Mouse (Mus musculus) midbrain, postnatal 0 days (tissue): ENCODE measurements around the gene Golga7b. TPM values are rescaled to one million over a fixed set of nuclear protein-coding genes. Genes with fewer than 3 reads are reported as not detected.

ENCODE experiments used
- ATAC-seq: fragments of 200-750 bp; cut with Nextera tagmentation; 2 replicates; pipeline ENCODE4 v1.8.0; 2017; ENCODE audit warnings: moderate number of reproducible peaks, mild to moderate bottlenecking, moderate TSS enrichment, moderate library complexity; ENCODE audit not compliant: low FRiP score
- DNase-seq: peaks from one replicate; pipeline ENCODE4 v3.0.0-alpha.2; 2015; ENCODE audit warnings: low spot score
- H3K27ac ChIP-seq: fragments of 300-500 bp; sonication (generic); 2 replicates; pipeline ENCODE4 v1.5.1; 2014; ENCODE audit warnings: low read depth, mild to moderate bottlenecking, low read length, mixed read lengths
- H3K27me3 ChIP-seq: fragments of 300-500 bp; sonication (generic); 2 replicates; pipeline ENCODE4 v1.6.1; 2014; ENCODE audit warnings: low read length, control low read depth, mixed read lengths; ENCODE audit not compliant: insufficient read depth
- H3K36me3 ChIP-seq: fragments of 300-500 bp; sonication (generic); 2 replicates; pipeline ENCODE4 v1.6.1; 2014; ENCODE audit warnings: low read length, control low read depth, mixed read lengths; ENCODE audit not compliant: insufficient read depth
- H3K4me1 ChIP-seq: fragments of 300-500 bp; sonication (generic); 2 replicates; pipeline ENCODE4 v1.6.1; 2014; ENCODE audit warnings: mild to moderate bottlenecking, control low read depth, antibody characterized with exemption, low read length, mixed read lengths; ENCODE audit not compliant: insufficient read depth
- H3K4me2 ChIP-seq: fragments of 300-500 bp; sonication (generic); 2 replicates; pipeline ENCODE4 v1.6.1; 2014; ENCODE audit warnings: low read depth, mild to moderate bottlenecking, low read length, mixed read lengths; ENCODE audit not compliant: poor library complexity, severe bottlenecking
- H3K4me3 ChIP-seq: fragments of 300-500 bp; sonication (generic); 2 replicates; pipeline ENCODE4 v1.5.1; 2014; ENCODE audit warnings: low read depth, mild to moderate bottlenecking, low read length, moderate library complexity
- H3K9ac ChIP-seq: fragments of 300-500 bp; sonication (generic); replicated peaks from 2 replicates; pipeline ENCODE4 v1.6.1; 2014; ENCODE audit warnings: mild to moderate bottlenecking, low read length, moderate library complexity, mixed read lengths; ENCODE audit not compliant: poor library complexity, severe bottlenecking
- H3K9me3 ChIP-seq: fragments of 300-500 bp; sonication (generic); 2 replicates; pipeline ENCODE4 v1.6.1; 2016; ENCODE audit warnings: low read length, control low read depth
- CTCF ChIP-seq: IDR thresholded peaks from 2 replicates; pipeline ENCODE4 v1.5.1; 2016; ENCODE audit warnings: antibody characterized with exemption, mild to moderate bottlenecking
- WGBS: fragments of 180-500 bp; shearing (Covaris S2); extraction: QIAGEN DNeasy Blood & Tissue Kit; methylation state at CpG from one replicate; pipeline ENCODE4 v1.1.7; 2014; 5-methylcytosine and 5-hydroxymethylcytosine counted together
- polyA plus RNA-seq: library from polyadenylated mRNA; unstranded; fragments of >200 nt; fragmentation: Nextera tagmentation; extraction: Ambion mirVana; gene quantifications from 2 replicates; pipeline ENCODE4 v1.2.1, GENCODE M21; 2015
- total RNA-seq: library from RNA; depleted of rRNA; stranded (reverse); fragments of >200 nt; gene quantifications from 2 replicates; pipeline ENCODE4 v1.2.3, GENCODE M21; 2014

The Golga7b gene
- total and polyA plus RNA-seq, 2 experiments from 2014 or later: 70.3 to 92.8 TPM

DNA sequence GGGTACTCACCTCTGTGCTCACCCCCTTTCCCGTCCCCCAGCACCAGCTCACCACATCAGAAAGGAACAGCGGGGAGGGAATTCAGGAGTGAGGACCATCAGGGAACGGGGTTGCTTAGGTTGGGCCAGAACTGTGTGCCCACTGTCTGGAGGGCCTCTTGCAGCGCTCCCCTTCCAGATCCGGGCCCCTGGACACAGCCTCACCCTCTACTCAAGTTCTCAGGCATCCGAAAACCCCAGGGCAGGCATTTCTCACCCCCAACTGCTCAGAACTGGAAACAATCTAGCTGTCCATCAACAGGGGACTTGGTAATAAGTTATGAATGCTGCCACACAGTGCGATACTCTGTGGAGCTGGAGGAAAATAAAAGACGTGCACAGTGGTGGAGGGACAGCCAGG, 44.7 kb downstream of the Golga7b start:
- ATAC-seq (no peak), DNase-seq (no peak)
- Histone ChIP-seq H3K4me1 (no peaks in the 10 kb centered on the region), H3K4me2 (no peak overlapping the region), H3K36me3 (no peaks in the 10 kb centered on the region), H3K27me3 (no peaks in the 10 kb centered on the region), H3K9me3 (no peaks in the 10 kb centered on the region), H3K9ac (no peak overlapping the region), H3K4me3 (no peak overlapping the region), H3K27ac (no peak overlapping the region)
- 24% methylated on average over 8 of the region's 8 CpGs for WGBS
- TF ChIP-seq CTCF: no peak

DNA sequence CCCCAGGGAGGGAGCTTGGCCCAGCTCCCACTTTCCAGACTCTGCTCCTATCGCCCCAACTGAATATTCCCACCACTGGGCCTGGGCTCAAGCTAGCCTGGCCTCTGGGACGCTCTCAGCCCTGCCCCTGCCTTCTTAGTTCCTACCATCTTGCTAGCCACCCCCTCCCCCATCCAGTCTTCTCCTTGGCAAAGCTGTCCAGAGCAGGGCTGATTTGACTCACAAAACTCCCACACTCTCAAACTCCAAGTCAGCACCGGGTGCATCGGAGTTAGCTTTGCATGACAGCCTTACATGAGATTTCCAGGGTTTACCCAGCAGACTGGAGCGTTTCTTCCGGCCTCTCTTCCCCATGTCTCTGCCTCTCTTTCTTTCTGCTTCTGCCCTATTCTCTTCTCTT, 45.8 kb downstream of the Golga7b start:
- 63% methylated on average over 6 of the region's 6 CpGs for WGBS
- Histone ChIP-seq H3K36me3 (no peaks in the 10 kb centered on the region), H3K9ac (no peak overlapping the region), H3K27me3 (no peaks in the 10 kb centered on the region), H3K9me3 (no peaks in the 10 kb centered on the region), H3K4me2 (no peak overlapping the region), H3K4me3 (no peak overlapping the region), H3K4me1 (no peaks in the 10 kb centered on the region), H3K27ac (no peak overlapping the region)
- DNase-seq (no peak), ATAC-seq (no peak)
- no peak for TF ChIP-seq CTCF

DNA sequence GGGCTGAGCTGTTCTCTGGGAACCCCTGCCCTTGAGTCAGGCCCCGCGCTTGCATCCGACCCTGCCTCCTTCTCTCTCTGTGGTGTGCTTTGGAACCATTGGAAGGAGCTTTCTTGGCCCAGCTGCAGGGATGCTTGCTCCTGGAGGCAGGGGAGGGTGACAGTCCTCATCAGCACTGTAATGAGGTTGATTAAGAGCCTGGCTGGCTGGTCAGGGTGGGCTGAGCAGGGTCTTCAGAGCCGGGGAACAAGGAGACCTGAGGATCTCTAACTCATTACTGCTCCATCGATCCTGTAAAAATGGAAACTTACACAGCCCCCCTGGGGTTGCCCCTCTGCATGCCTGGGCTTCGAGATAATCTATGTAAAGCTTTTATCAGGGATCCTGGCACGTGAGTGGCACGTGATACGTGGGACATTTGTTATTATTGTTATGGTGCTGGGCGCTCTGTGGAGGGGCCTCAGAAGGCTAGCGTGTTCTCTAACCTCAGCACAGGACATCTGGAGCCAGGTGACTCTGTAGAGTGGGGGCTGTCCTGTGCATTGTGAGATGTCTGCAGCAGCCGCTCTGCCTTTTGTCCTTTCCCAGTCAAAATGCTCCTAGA, 55.9 kb downstream of the Golga7b start:
- WGBS: 42% methylated on average over 12 of the region's 12 CpGs
- H3K9ac ChIP-seq: no peak overlapping the region

DNA sequence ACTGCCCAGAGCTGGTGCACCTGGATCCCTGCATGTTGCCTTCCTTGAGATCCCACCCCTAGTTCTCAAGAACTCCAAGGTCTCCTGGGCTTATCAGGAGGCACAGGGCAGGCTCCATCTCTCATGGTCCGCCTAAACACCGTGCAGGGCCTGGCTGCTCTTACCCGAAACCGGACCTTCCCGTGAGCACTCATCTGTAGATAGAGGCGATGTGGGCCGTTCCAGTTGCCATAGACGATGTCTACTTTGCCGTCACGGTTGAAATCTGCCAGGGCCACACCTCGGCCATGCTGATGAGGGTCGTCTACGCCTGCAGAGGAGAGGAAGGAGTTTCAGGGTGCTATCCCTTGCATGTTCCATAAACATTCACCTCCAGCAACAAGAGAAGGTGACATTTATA, 57.1 kb downstream of the Golga7b start:
- Histone ChIP-seq H3K4me2 (no peak overlapping the region), H3K27ac (no peak overlapping the region), H3K4me1 (no peaks in the 10 kb centered on the region), H3K4me3 (no peak overlapping the region), H3K9me3 (no peaks in the 10 kb centered on the region), H3K36me3 (no peaks in the 10 kb centered on the region), H3K27me3 (no peaks in the 10 kb centered on the region), H3K9ac (no peak overlapping the region)
- no peak for TF ChIP-seq CTCF
- WGBS: 86% methylated on average over 13 of the region's 13 CpGs
- no peak for DNase-seq
- ATAC-seq: no peak

More for the DNA sequence above, 55.9 kb downstream of the Golga7b start:
- no peaks in the 10 kb centered on the region for H3K27me3 ChIP-seq
- H3K27ac ChIP-seq: no peak overlapping the region
- DNase-seq (no peak), ATAC-seq (no peak)
- H3K4me1 ChIP-seq: no peaks in the 10 kb centered on the region
- no peak overlapping the region for H3K4me3 ChIP-seq
- TF ChIP-seq CTCF: no peak
- H3K4me2 ChIP-seq: no peak overlapping the region
- no peaks in the 10 kb centered on the region for H3K9me3 ChIP-seq
- no peaks in the 10 kb centered on the region for H3K36me3 ChIP-seq

DNA sequence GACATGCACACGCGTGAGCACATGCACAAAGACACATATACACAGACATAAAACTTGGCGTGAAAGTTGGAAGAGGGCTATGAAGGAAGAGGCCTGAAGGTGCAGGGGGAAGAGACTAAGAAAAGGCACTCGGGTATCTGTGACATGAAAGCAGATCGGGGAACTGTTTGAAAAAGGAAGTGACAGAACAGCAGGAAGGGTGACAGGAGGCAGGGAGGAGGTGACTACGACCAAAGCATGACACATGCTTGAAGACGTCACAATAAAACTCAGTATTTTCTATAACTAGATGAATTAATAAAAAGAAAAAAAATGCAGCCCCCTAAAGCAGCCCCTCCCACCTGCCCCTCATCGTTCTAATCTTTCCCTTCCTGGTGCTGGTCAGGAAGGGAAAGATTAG, 58.4 kb downstream of the Golga7b start:
- Histone ChIP-seq H3K27ac (no peak overlapping the region), H3K4me3 (no peak overlapping the region), H3K27me3 (no peaks in the 10 kb centered on the region), H3K4me1 (no peaks in the 10 kb centered on the region), H3K9me3 (no peaks in the 10 kb centered on the region), H3K9ac (no peak overlapping the region), H3K4me2 (no peak overlapping the region), H3K36me3 (no peaks in the 10 kb centered on the region)
- DNase-seq (no peak), ATAC-seq (no peak)
- no peak for TF ChIP-seq CTCF
- 71% methylated on average over 8 of the region's 8 CpGs for WGBS

DNA sequence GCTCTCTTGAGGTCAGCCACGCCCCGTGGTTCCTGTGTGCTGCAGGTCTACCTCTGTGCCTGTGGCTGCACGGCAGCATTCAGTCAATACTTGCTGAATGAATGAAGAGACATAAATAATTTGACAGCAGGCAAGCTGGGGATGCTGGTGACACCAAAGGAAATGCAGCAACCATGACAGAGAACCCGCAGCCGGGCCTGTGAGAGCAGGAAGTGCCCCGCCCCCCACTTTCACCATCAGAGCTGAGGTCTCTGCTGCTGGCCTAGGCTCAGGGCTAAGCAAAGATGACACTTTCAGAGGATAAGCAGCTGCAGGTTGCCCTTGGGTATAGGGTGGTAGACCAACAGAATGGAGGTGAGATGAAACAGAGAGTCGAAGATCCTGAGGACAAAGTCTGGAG, 58.8 kb downstream of the Golga7b start:
- Histone ChIP-seq H3K27ac (no peak overlapping the region), H3K9ac (no peak overlapping the region), H3K27me3 (no peaks in the 10 kb centered on the region), H3K9me3 (no peaks in the 10 kb centered on the region), H3K4me1 (no peaks in the 10 kb centered on the region), H3K36me3 (no peaks in the 10 kb centered on the region), H3K4me2 (no peak overlapping the region), H3K4me3 (no peak overlapping the region)
- DNase-seq (no peak), ATAC-seq (no peak)
- WGBS: 60% methylated on average over 7 of the region's 7 CpGs
- no peak for TF ChIP-seq CTCF
